Mouse (Mus musculus) testis, adult 2 months (tissue): ENCODE measurements around the gene Erf.

Source experiments
- CTCF ChIP-seq: fragments of 200-500 bp; IDR thresholded peaks from 2 replicates; pipeline ENCODE4 v1.5.1; 2012; ENCODE audit warnings: low read depth, mild to moderate bottlenecking, inconsistent platforms, low read length, moderate library complexity; ENCODE audit not compliant: control insufficient read depth, insufficient read depth, insufficient replicate concordance
- POLR2A ChIP-seq: fragments of 200-500 bp; IDR thresholded peaks from 2 replicates; pipeline ENCODE4 v1.6.1; 2012; ENCODE audit warnings: low read depth, mild to moderate bottlenecking, inconsistent platforms, low read length, moderate library complexity; ENCODE audit not compliant: control insufficient read depth

GRCm38 (mm10) chr7:25282731-25283211, 32.2 kb upstream of the Erf start:
- TF ChIP-seq CTCF (no peak), POLR2A (no peak)
